Mouse (Mus musculus) liver, adult 2 months (tissue): Measurements from ENCODE around the gene Appbp2.

ENCODE experiments used
- CTCF ChIP-seq: fragments of 200-500 bp; IDR thresholded peaks from 2 replicates; pipeline ENCODE4 v1.5.1; 2011; ENCODE audit warnings: low read depth, low read length, control low read depth
- POLR2A ChIP-seq: fragments of 200-500 bp; IDR thresholded peaks from 2 replicates; pipeline ENCODE4 v1.6.1; 2011; ENCODE audit warnings: low read length, control low read depth; ENCODE audit not compliant: insufficient read depth; ENCODE audit errors: extremely low read depth

DNA sequence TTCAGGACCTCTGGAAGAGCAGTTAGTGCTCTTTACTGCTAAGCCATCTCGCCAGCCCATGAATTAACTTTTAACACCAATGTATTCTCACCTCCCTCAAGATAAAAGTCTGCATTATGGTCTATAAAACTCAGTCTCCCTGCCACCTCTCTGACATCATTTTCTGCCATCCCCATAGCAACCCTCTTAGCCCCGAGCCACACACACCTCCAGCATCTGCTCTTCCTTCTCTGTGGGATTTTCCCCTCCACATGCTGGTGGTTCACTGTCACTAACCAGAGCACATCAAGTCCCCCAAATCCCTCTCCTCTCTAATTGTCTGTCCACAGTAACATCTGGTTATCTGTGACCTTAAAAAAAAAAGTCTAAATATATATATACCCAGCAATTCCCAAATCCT lies 36.0 kb downstream of the Appbp2 start:
- TF ChIP-seq CTCF (no peak), POLR2A (no peak)
